Mouse (Mus musculus) myocyte (in vitro differentiated cells): ENCODE data around the gene Rer1.

Experiments used
- MYOG ChIP-seq, 3 experiments: IDR thresholded peaks; one replicate each; pipeline ENCODE4 v1.6.1; 2011; ENCODE audit warnings: control low read depth in 2 of 3, low read depth in 2 of 3, mild to moderate bottlenecking in 2 of 3; ENCODE audit not compliant: insufficient read length in 2 of 3, control insufficient read depth in 1 of 3, insufficient read depth in 1 of 3
- POLR2A ChIP-seq: IDR thresholded peaks from one replicate; pipeline ENCODE4 v1.6.1; 2011; ENCODE audit warnings: low read depth, mild to moderate bottlenecking, control low read depth, moderate library complexity; ENCODE audit not compliant: insufficient read length
- USF1 ChIP-seq: IDR thresholded peaks from one replicate; pipeline ENCODE4 v1.6.1; 2011; ENCODE audit warnings: low read depth, mild to moderate bottlenecking, control low read depth, moderate library complexity

GRCm38 (mm10) chr4:155085206-155086107 lies 725 bp downstream of the Rer1 start:
- TF ChIP-seq POLR2A, result no peak
- TF ChIP-seq MYOG (IDR thresholded peaks at IDR 0.05; ENCODE audit: control insufficient read depth in 1 of 3, insufficient read depth in 1 of 3, insufficient read length in 2 of 3, low read depth in 2 of 3), result no peak
- no peak for TF ChIP-seq USF1
